Mouse (Mus musculus) left cerebral cortex, postnatal 14 days (tissue): ENCODE results near the gene Lypd6. TPM values are rescaled to one million over a fixed set of nuclear protein-coding genes. Genes with fewer than 3 reads are reported as not detected.

Experiments used
- total RNA-seq, 2 experiments: library from RNA; stranded (reverse); gene quantifications; 2 replicates each; pipeline ENCODE4 v1.2.3; 2021

Gene Lypd6
- total RNA-seq, 2 experiments from 2014 or later, result 22.7 to 25.4 TPM

Other genes with a start within 250 kb of the Lypd6 start
- gene Mmadhc, start 230.4 kb downstream of the Lypd6 start, total RNA-seq, result 10 to 100 TPM; 46.8 to 51.8 TPM